Mouse (Mus musculus) forebrain, embryonic 12.5 days (tissue): ENCODE measurements around the gene Rgs11. TPM values are rescaled to one million over a fixed set of nuclear protein-coding genes. Genes with fewer than 3 reads are reported as not detected.

Experiments used
- polyA plus RNA-seq: library from polyadenylated mRNA; unstranded; fragments of >200 nt; fragmentation: Nextera tagmentation; extraction: Ambion mirVana; gene quantifications from 2 replicates; pipeline ENCODE4 v1.2.1, GENCODE M21; 2016

Gene Rgs11
- polyA plus RNA-seq, 1 experiment from 2014 or later, result 2.4 TPM

Other genes starting within 250 kb of the Rgs11 start
- 30.6 and 31.7 TPM in 2 replicates for gene Capn15, start 217.2 kb upstream of the Rgs11 start, polyA plus RNA-seq
- gene Rab11fip3, start 133.4 kb upstream of the Rgs11 start, polyA plus RNA-seq, result 39.3 and 39.8 TPM in 2 replicates
- gene Decr2, start 112.6 kb upstream of the Rgs11 start, polyA plus RNA-seq, result 27.1 and 28.2 TPM in 2 replicates
- gene Nme4, start 107.3 kb upstream of the Rgs11 start, polyA plus RNA-seq, result 58.6 and 62.9 TPM in 2 replicates
- gene Tmem8, start 89.7 kb upstream of the Rgs11 start, polyA plus RNA-seq, result 2.1 and 2.6 TPM in 2 replicates
- 208 and 218 TPM in 2 replicates for gene Mrpl28, start 79.5 kb upstream of the Rgs11 start, polyA plus RNA-seq
- 12.0 and 13.1 TPM in 2 replicates for gene Axin1, start 64.3 kb upstream of the Rgs11 start, polyA plus RNA-seq
- 0.29 and 0.67 TPM in 2 replicates for gene Pdia2, start 3.9 kb upstream of the Rgs11 start, polyA plus RNA-seq
- gene Arhgdig, start 4.8 kb downstream of the Rgs11 start, polyA plus RNA-seq, result 10.5 and 10.6 TPM in 2 replicates
- gene Fam234a, start 41.3 kb downstream of the Rgs11 start, polyA plus RNA-seq, result 19.7 and 24.4 TPM in 2 replicates
- 148 and 151 TPM in 2 replicates for gene Luc7l, start 49.9 kb downstream of the Rgs11 start, polyA plus RNA-seq
- gene Neurl1b, start 211.9 kb downstream of the Rgs11 start, polyA plus RNA-seq, result 0.57 and 0.72 TPM in 2 replicates